Mouse (Mus musculus): ENCODE data around the gene Mreg.
A peak's percentile ranks its signal among the peaks of the same experiment; 100 is the strongest.

The Mreg gene

GRCm38 (mm10) chr1:72123434-72124297 lies 88.4 kb downstream of the Mreg start:
- peak; percentile 54 for DNase-seq (ENCODE audit: low read depth, low spot score)

- no peak for DNase-seq (ENCODE audit: low read depth, low spot score)
Observed at GRCm38 (mm10) chr1:72121608-72122185, 90.4 kb downstream of the Mreg start.

- DNase-seq (ENCODE audit: low read depth, low spot score): no peak
Observed at GRCm38 (mm10) chr1:72119981-72120380, 92.1 kb downstream of the Mreg start.

- DNase-seq (ENCODE audit: low read depth, low spot score): no peak
Observed at GRCm38 (mm10) chr1:72114206-72114605, 97.9 kb downstream of the Mreg start.
